Mouse (Mus musculus) megakaryocyte, embryonic 14.5 days (primary cell): ENCODE results near the gene Pex13. TPM values are rescaled to one million over a fixed set of nuclear protein-coding genes. Genes with fewer than 3 reads are reported as not detected.

Experiments used
- H3K27me3 ChIP-seq: replicated peaks from 2 replicates; pipeline ENCODE3; 2012; ENCODE audit warnings: inconsistent platforms
- H3K36me3 ChIP-seq: replicated peaks from 2 replicates; pipeline ENCODE3; 2012; ENCODE audit warnings: low read length, inconsistent platforms, mixed read lengths
- H3K4me1 ChIP-seq: 2 replicates; pipeline ENCODE4 v1.6.1; 2012; ENCODE audit warnings: inconsistent platforms
- H3K4me3 ChIP-seq: replicated peaks from 2 replicates; pipeline ENCODE3; 2012; ENCODE audit warnings: moderate library complexity, mild to moderate bottlenecking, inconsistent platforms
- H3K9me3 ChIP-seq: 2 replicates; pipeline ENCODE4 v1.6.1; 2012; ENCODE audit warnings: inconsistent platforms
- FLI1 ChIP-seq: IDR thresholded peaks from 2 replicates; pipeline ENCODE4 v1.6.1; 2012; ENCODE audit warnings: low read length, inconsistent platforms, mixed read lengths
- GATA1 ChIP-seq: IDR thresholded peaks from 3 replicates; pipeline ENCODE4 v1.6.1; 2012; ENCODE audit warnings: mixed read lengths, low read length, inconsistent platforms, borderline replicate concordance
- polyA plus RNA-seq: library from polyadenylated mRNA; stranded (reverse); fragments of >175 nt; gene quantifications from 2 replicates; pipeline ENCODE4 v1.2.3, GENCODE M21; 2012; ENCODE audit warnings: low replicate concordance; ENCODE audit not compliant: insufficient read depth

Pex13 gene
- polyA plus RNA-seq, 1 experiment, result 4.7 TPM

DNA sequence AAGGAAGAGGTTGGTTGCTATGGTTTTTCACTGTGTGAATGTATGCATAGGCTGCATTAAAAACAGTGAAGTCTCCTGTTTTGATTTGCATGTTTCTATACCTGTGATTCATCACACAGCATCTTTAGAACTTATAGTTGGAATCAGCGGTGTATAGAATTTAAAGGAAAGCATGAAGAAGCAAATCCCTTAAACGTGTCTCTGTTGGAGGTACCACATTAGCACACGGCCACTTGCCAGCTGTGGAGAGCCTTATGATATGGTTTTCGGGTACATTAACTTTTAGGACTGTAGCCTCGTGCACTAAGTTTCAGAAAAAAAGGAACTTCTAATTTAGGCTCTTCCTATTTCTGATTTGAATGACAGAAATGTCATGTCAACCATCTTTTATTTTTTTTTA, 16.8 kb upstream of the Pex13 start:
- H3K36me3 ChIP-seq, result peaks cover 87% of the 10 kb centered on the region
- peaks cover 10% of the 10 kb centered on the region for H3K4me1 ChIP-seq
- TF ChIP-seq FLI1 (no peak), GATA1 (no peak)
- H3K4me3 ChIP-seq, result no peak overlapping the region
- no peaks in the 10 kb centered on the region for H3K9me3 ChIP-seq
- H3K27me3 ChIP-seq, result no peaks in the 10 kb centered on the region

DNA sequence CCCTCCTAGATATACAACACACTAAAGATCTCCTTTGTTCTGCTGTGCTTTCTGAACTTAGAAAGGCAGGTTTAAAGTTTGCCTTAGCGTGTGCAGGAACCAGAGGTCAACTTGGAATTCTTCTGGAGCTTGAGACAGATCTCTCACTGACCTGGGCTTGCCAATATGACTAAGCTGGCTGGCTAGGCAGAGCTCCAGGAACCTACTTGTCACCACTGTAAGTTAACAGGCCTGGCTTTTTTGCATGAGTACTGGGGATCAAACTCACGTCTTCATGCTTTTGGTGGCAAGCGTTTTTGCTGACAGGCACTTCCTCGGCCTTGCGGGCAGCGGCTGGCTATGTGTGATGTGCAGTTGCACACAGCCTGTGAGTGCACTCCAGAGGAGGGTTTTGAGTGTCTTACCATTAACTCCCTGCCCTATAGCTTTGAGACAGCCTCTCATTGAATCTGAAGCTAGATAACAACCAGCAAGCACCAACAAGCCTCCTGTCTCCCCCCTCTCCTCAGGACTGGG, 14.7 kb upstream of the Pex13 start:
- H3K9me3 ChIP-seq, result no peaks in the 10 kb centered on the region
- H3K4me3 ChIP-seq, result no peak overlapping the region
- H3K4me1 ChIP-seq, result peaks cover 10% of the 10 kb centered on the region
- no peaks in the 10 kb centered on the region for H3K27me3 ChIP-seq
- TF ChIP-seq FLI1 (no peak), GATA1 (no peak)
- peaks cover 87% of the 10 kb centered on the region for H3K36me3 ChIP-seq

DNA sequence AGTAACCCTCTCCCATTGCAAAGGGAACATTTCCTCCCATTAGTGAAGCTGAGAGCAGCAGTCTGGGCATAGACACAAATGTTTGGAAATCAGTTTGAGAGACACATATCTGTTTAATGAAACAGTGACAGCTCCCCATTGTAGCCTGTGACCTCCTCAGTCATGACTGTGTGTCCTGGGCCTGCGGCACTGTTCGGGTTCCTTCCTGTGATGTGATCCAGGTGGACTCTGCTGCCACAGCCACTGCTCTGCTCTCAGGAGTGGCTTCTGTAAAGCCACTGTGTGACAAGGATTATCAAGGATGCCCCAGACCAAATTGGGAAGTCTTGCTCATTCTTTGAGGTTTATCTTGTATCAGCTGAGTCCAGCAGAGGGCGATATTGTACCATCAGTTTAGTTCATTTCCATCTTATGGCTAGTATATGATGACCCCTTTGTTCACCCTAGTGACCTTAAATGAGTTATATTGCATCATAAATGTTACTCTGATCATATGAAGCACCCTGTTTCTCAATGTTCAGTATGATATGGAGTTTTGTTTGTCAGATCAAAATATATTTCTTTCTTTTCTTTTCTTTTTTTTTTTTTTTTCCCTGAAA, 13.4 kb upstream of the Pex13 start:
- Histone ChIP-seq H3K36me3 (peaks cover 93% of the 10 kb centered on the region), H3K4me1 (peaks cover 10% of the 10 kb centered on the region), H3K4me3 (no peak overlapping the region), H3K9me3 (no peaks in the 10 kb centered on the region), H3K27me3 (no peaks in the 10 kb centered on the region)
- TF ChIP-seq GATA1 (no peak), FLI1 (no peak)

DNA sequence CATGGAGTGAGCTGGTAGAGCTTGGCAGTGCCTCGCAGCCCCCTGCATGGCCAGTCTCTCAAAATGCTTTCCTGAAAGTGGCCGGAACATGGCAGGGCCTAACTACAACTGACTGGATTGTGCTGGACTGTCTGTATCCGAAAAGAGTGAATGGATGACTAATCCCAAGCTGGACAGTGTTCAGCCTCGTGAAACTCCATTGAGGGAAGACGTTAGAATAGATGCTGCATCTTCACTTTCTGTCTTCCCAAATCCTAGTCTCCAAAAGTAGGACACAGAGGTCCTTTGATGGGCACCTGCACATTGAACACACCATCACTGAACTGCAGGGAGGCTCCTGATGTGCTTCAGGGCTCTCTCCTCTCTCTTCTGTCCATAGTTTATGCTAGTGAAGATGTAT, 10.3 kb upstream of the Pex13 start:
- H3K4me3 ChIP-seq, result no peak overlapping the region
- H3K9me3 ChIP-seq, result no peaks in the 10 kb centered on the region
- no peaks in the 10 kb centered on the region for H3K27me3 ChIP-seq
- peaks cover 93% of the 10 kb centered on the region for H3K36me3 ChIP-seq
- H3K4me1 ChIP-seq, result peaks cover 10% of the 10 kb centered on the region
- no peak for TF ChIP-seq FLI1
- no peak for TF ChIP-seq GATA1

DNA sequence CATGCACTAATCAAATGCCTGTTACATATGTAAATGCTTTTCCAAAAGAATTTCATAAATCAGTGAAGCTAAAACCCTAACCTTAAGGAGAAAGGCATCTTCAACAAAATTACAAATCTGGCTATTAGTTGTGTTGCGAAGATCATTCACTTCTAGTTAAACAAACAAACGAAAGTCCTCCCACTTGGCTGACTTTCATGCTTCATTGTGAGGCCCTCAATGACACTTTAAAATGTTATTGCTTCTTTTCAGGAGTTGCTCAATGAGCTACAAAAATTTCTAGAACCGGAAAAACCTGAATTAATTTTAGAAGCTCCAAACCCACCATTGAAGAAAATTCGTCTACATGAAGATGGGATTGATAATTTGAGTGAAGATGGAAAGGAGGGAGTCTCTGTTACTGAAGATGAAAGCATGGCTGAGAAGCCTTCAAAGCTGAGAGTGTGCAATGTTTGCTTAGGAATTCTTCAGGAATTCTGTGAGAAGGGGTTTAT, 6.5 kb upstream of the Pex13 start:
- H3K36me3 ChIP-seq, result peaks cover 79% of the 10 kb centered on the region

DNA sequence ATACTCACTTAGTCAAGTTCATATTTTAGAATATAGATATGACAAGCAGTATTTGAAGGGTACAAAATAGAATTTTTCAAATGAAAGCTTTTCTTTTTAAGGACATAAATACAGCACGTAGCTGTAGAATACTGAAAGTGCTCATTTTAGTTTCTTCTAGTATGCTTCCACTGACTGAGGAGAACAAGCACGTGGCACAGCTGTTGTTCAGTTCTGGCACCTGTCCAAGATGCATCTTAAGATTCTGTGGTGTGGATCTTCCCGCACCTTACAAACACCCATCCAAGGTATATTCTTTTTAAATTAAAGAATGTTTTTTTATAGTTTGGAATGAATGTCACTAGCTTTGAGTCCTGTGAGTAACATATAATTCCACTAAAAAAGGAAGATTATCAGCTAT, 1.4 kb upstream of the Pex13 start:
- Histone ChIP-seq H3K36me3 (peaks cover 28% of the 10 kb centered on the region), H3K9me3 (no peaks in the 10 kb centered on the region), H3K27me3 (no peaks in the 10 kb centered on the region), H3K4me3 (peak overlapping the region; percentile 93), H3K4me1 (peaks cover 19% of the 10 kb centered on the region)
- TF ChIP-seq FLI1 (no peak), GATA1 (no peak)

More for the DNA sequence above, 6.5 kb upstream of the Pex13 start:
- no peaks in the 10 kb centered on the region for H3K27me3 ChIP-seq
- TF ChIP-seq GATA1 (no peak), FLI1 (no peak)
- H3K4me3 ChIP-seq, result no peak overlapping the region
- H3K4me1 ChIP-seq, result peaks cover 4% of the 10 kb centered on the region; the same call in 1 of the 2 replicates
- H3K9me3 ChIP-seq, result no peaks in the 10 kb centered on the region

DNA sequence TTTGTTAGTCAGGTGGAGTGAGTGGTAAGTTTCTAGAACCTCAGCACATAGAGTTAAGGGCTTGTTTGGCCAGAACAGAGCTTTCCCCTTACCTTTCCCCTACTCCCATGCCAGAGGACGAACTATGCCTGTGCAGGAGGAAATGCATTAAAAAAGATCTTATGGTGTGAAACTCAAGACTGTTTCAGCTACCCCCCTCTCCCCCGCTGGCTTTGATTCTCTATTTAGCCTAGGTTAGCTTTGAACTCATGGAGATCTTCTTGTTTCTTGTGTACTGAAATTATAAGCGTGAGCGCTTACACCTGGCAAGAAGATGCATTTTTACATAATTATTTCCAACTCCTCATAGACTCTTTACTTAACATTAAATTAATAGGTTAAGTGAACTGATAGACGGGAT, 767 bp upstream of the Pex13 start:
- no peaks in the 10 kb centered on the region for H3K27me3 ChIP-seq
- no peaks in the 10 kb centered on the region for H3K9me3 ChIP-seq
- peaks cover 21% of the 10 kb centered on the region for H3K4me1 ChIP-seq
- no peak for TF ChIP-seq GATA1
- no peak for TF ChIP-seq FLI1
- peaks cover 22% of the 10 kb centered on the region for H3K36me3 ChIP-seq
- peak overlapping the region; percentile 93 for H3K4me3 ChIP-seq

DNA sequence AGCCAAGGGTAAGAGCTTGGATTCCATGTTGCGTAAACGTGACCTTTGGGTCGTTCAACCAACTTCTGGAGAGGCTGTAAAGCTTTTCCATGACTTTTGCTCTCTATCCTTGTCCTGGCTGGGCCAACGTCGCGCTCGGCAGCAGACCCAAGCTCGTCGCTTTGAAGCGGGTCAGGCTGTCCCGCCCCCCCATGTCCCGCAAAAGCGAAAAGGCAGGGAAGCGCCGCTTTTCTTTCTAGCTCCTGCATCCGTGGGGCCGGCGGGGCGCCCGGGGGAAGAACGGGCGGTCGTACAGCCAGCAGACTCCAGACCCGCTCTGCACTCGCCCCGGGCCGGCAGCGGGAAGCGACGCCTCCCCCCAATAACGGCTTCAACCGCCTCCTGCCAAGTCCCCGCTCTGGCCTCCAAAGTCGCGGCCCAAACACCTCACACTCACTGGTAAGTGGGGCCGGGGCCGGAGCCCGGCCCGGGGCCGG, 410 bp downstream of the Pex13 start, which contains the start of gene Pus10:
Pus10 (plus strand) TSS at position 364 of the 476 bp plus-strand sequence.
- peak within 1 kb of the TSS; percentile 93 for H3K4me3 ChIP-seq
- peaks cover 21% of the 10 kb centered on the region for H3K4me1 ChIP-seq
- H3K36me3 ChIP-seq, result peaks cover 12% of the 10 kb centered on the region
- no peak for TF ChIP-seq GATA1
- no peak for TF ChIP-seq FLI1
- no peaks in the 10 kb centered on the region for H3K9me3 ChIP-seq
- H3K27me3 ChIP-seq, result no peaks in the 10 kb centered on the region

DNA sequence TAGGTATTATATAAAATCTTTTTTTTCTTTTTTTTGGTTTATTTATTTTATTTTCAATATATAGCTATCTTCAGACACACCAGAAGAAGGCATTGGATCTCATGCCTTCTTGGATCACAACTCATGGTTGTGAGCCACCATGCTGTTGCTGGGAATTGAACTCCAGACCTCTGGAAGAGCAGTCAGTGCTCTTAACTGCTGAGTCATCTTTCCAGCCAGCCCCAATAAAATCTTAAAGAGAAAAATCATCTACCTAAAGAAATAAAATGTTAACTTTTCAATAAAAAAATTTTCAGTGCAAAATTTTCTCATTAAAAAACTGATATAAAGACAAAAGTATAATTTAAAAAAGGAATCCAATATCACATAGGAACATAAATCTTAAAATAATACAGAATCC, 1.5 kb downstream of the Pex13 start:
- Histone ChIP-seq H3K4me3 (no peak overlapping the region), H3K36me3 (peaks cover 9% of the 10 kb centered on the region), H3K4me1 (peaks cover 27% of the 10 kb centered on the region), H3K9me3 (no peaks in the 10 kb centered on the region), H3K27me3 (no peaks in the 10 kb centered on the region)
- no peak for TF ChIP-seq GATA1
- TF ChIP-seq FLI1, result no peak

DNA sequence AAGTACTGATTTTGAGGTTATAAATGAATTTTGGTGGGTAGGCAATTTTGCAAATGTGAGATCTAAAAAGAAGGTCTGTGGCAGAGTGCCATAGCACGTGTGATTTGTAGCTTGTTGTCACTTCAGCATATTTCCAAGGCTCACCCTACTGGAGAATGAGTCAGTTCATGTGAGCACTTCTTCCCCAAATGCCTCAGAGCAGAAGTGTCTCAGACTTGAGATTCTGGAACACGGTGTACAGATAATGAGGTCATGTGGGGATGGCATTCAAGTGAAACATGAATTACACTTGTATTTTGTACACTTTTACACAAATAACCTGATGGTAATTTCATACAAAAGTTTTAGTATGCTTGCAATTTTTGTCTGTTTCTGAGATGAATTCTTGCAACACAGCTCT, 8.0 kb downstream of the Pex13 start:
- H3K9me3 ChIP-seq, result no peaks in the 10 kb centered on the region
- no peak overlapping the region for H3K4me3 ChIP-seq
- peaks cover 5% of the 10 kb centered on the region for H3K36me3 ChIP-seq
- no peaks in the 10 kb centered on the region for H3K27me3 ChIP-seq
- no peak for TF ChIP-seq GATA1
- no peak for TF ChIP-seq FLI1
- peaks cover 50% of the 10 kb centered on the region for H3K4me1 ChIP-seq

DNA sequence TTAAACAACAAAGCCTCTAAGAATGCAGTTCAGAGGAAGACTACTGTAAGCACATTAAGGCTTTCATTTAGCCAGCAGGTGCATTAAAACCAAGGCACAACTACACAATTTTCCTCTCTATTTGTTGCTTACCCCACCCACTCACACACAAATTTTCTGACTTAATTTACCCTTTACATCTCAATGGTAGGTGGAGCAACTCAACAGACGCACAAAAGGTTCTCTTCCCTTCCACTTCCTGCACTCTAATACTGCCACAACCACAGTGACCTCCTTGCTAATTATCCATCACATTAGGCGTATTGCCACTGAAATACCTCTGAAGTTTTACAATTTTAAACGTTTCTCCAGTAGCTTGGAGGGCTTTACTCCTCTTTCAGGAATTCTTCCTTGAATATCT, 12.1 kb downstream of the Pex13 start:
- Histone ChIP-seq H3K4me1 (peaks cover 32% of the 10 kb centered on the region), H3K27me3 (no peaks in the 10 kb centered on the region), H3K4me3 (no peak overlapping the region), H3K36me3 (peaks cover 36% of the 10 kb centered on the region), H3K9me3 (no peaks in the 10 kb centered on the region)
- no peak for TF ChIP-seq FLI1
